Mouse (Mus musculus): Measurements from ENCODE around the gene Gm17087. TPM values are rescaled to one million over a fixed set of nuclear protein-coding genes. Genes with fewer than 3 reads are reported as not detected.

The Gm17087 gene
- not detected in 2 replicates for polyA plus RNA-seq (2015; fragmentation: Nextera tagmentation; extraction: Ambion mirVana)

GRCm38 (mm10) chr17:8566850-8567249 is at the start of gene Gm17087:
Gm17087 (minus strand) TSS chr17:8566950.
- H3K36me3 ChIP-seq (replicated peaks), result no peaks in the 10 kb centered on the region
- no peak within 1 kb of the TSS for H3K4me3 ChIP-seq
- 88% methylated on average over 6 of the region's 6 CpGs for WGBS
- no peaks in the 10 kb centered on the region for H3K9me3 ChIP-seq
- no peaks in the 10 kb centered on the region for H3K4me1 ChIP-seq
- no peaks in the 10 kb centered on the region for H3K27me3 ChIP-seq (replicated peaks)
- no peak within 1 kb of the TSS for H3K27ac ChIP-seq
- no peak within 1 kb of the TSS for H3K9ac ChIP-seq
- H3K4me2 ChIP-seq, result no peak within 1 kb of the TSS
- ATAC-seq (replicated peaks), result no peak

DNA sequence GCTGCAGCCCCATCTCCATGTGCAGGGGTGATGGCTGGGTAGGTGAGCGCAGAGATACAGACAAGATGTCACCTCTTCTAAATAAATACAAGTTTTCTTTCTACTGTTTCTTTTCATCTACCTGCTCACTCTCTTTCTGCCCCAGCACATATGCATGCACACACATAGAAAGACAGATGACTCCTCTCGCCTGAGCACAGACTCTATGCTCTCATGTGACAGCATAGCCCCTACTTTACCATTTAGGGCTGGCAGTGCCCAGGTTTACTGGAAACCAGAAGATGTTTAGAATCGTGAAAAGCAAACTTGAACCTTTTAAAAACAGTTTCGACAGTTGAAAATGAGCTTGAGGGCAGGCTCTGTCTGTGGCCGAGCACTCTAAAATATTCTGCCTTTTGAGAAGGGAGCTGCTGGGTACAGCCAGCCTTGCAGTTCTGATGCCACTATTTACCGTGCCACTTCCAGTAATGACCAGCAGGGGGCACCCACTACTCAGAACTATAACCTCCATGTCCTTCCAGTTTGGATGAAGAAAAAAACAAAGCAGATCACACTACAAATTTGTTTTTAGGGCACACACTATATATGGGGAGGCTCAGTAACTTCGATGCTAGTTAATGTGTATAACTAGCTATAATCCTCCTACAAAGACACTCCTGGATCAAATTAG is 47.3 kb upstream of the Gm17087 start:
- no peaks in the 10 kb centered on the region for H3K36me3 ChIP-seq (replicated peaks)
- no peak overlapping the region for H3K27ac ChIP-seq
- peak; percentile 62; the same call in 1 of the 2 replicates for ATAC-seq (replicated peaks)
- no peaks in the 10 kb centered on the region for H3K27me3 ChIP-seq (replicated peaks)
- H3K4me1 ChIP-seq, result no peaks in the 10 kb centered on the region
- WGBS, result 34% methylated on average over 7 of the region's 7 CpGs
- H3K9me3 ChIP-seq, result no peaks in the 10 kb centered on the region
- H3K4me2 ChIP-seq, result no peak overlapping the region
- no peak overlapping the region for H3K9ac ChIP-seq
- H3K4me3 ChIP-seq, result no peak overlapping the region

- Histone ChIP-seq H3K36me3 (replicated peaks) (no peaks in the 10 kb centered on the region), H3K9me3 (no peaks in the 10 kb centered on the region), H3K4me3 (no peak overlapping the region), H3K4me1 (no peaks in the 10 kb centered on the region), H3K9ac (no peak overlapping the region), H3K4me2 (no peak overlapping the region), H3K27me3 (replicated peaks) (no peaks in the 10 kb centered on the region), H3K27ac (no peak overlapping the region)
- 88% methylated on average over 4 of the region's 4 CpGs for WGBS
- ATAC-seq (replicated peaks), result no peak
Observed at GRCm38 (mm10) chr17:8611916-8612315, 45.2 kb upstream of the Gm17087 start.

GRCm38 (mm10) chr17:8606695-8607094 is 39.9 kb upstream of the Gm17087 start:
- H3K27me3 ChIP-seq (replicated peaks), result no peaks in the 10 kb centered on the region
- no peaks in the 10 kb centered on the region for H3K9me3 ChIP-seq
- no peak overlapping the region for H3K4me2 ChIP-seq
- ATAC-seq (replicated peaks), result no peak
- WGBS, result 74% methylated on average over 3 of the region's 3 CpGs
- no peak overlapping the region for H3K27ac ChIP-seq
- no peak overlapping the region for H3K9ac ChIP-seq
- H3K4me3 ChIP-seq, result no peak overlapping the region
- no peaks in the 10 kb centered on the region for H3K4me1 ChIP-seq
- no peaks in the 10 kb centered on the region for H3K36me3 ChIP-seq (replicated peaks)

DNA sequence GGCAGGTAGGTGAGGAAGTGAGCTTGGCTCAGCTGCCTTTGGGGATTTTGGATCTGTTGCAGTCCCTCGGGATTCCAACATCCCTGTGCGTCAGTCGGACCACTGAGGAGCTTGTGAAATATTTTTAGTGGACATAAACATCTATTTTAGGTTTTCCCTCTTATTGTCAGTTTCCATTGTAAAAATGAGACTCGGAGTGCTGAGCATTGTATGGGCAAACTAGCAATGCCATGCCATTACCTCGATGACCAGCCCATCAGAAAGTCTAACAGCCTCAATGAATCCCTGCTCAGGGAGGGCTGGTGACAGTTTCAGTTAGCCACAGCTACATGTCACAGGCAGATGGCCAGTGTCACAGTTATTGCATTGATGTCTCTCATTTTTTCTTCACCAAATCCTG is 39.2 kb upstream of the Gm17087 start:
- 85% methylated on average over 5 of the region's 5 CpGs for WGBS
- Histone ChIP-seq H3K4me2 (no peak overlapping the region), H3K27me3 (replicated peaks) (no peaks in the 10 kb centered on the region), H3K4me1 (no peaks in the 10 kb centered on the region), H3K4me3 (no peak overlapping the region), H3K27ac (no peak overlapping the region), H3K9me3 (no peaks in the 10 kb centered on the region), H3K36me3 (replicated peaks) (no peaks in the 10 kb centered on the region), H3K9ac (no peak overlapping the region)
- ATAC-seq (replicated peaks), result no peak

GRCm38 (mm10) chr17:8602976-8603375 is 36.2 kb upstream of the Gm17087 start:
- Histone ChIP-seq H3K27me3 (replicated peaks) (no peaks in the 10 kb centered on the region), H3K4me1 (no peaks in the 10 kb centered on the region), H3K9me3 (no peaks in the 10 kb centered on the region), H3K4me3 (no peak overlapping the region), H3K9ac (no peak overlapping the region), H3K36me3 (replicated peaks) (no peaks in the 10 kb centered on the region), H3K27ac (no peak overlapping the region), H3K4me2 (no peak overlapping the region)
- WGBS, result 94% methylated on average over 3 of the region's 3 CpGs
- ATAC-seq (replicated peaks), result no peak

GRCm38 (mm10) chr17:8597790-8598189 is 31.0 kb upstream of the Gm17087 start:
- H3K27ac ChIP-seq, result no peak overlapping the region
- ATAC-seq (replicated peaks), result peak; percentile 65
- WGBS, result 11% methylated on average over 7 of the region's 7 CpGs
- no peak overlapping the region for H3K4me3 ChIP-seq
- 0 out of 2 replicates have a peak, but pooled peaks cover 2% of the 10 kb centered on the region for H3K4me1 ChIP-seq
- H3K9me3 ChIP-seq, result no peaks in the 10 kb centered on the region
- H3K4me2 ChIP-seq, result no peak overlapping the region
- no peak overlapping the region for H3K9ac ChIP-seq
- no peaks in the 10 kb centered on the region for H3K36me3 ChIP-seq (replicated peaks)
- H3K27me3 ChIP-seq (replicated peaks), result no peaks in the 10 kb centered on the region

- H3K4me3 ChIP-seq, result peak overlapping the region; percentile 21; the same call in 1 of the 2 replicates
- H3K4me2 ChIP-seq, result peak overlapping the region; percentile 49
- 15% methylated on average over 22 of the region's 22 CpGs for WGBS
- H3K27ac ChIP-seq, result no peak overlapping the region
- 0 out of 2 replicates have a peak, but pooled peaks cover 2% of the 10 kb centered on the region for H3K4me1 ChIP-seq
- no peaks in the 10 kb centered on the region for H3K9me3 ChIP-seq
- no peak overlapping the region for H3K9ac ChIP-seq
- no peaks in the 10 kb centered on the region for H3K36me3 ChIP-seq (replicated peaks)
- peak; percentile 65 for ATAC-seq (replicated peaks)
- H3K27me3 ChIP-seq (replicated peaks), result no peaks in the 10 kb centered on the region
Observed at GRCm38 (mm10) chr17:8592427-8593277, 25.9 kb upstream of the Gm17087 start.

GRCm38 (mm10) chr17:8581579-8581978 is 14.8 kb upstream of the Gm17087 start:
- H3K27me3 ChIP-seq (replicated peaks), result no peaks in the 10 kb centered on the region
- no peak overlapping the region for H3K4me2 ChIP-seq
- ATAC-seq (replicated peaks), result no peak
- H3K36me3 ChIP-seq (replicated peaks), result no peaks in the 10 kb centered on the region
- H3K9ac ChIP-seq, result no peak overlapping the region
- peaks cover 5% of the 10 kb centered on the region; the same call in 1 of the 2 replicates for H3K4me1 ChIP-seq
- WGBS, result 63% methylated on average over 8 of the region's 8 CpGs
- no peak overlapping the region for H3K4me3 ChIP-seq
- H3K9me3 ChIP-seq, result no peaks in the 10 kb centered on the region
- no peak overlapping the region for H3K27ac ChIP-seq

GRCm38 (mm10) chr17:8580360-8580759 is 13.6 kb upstream of the Gm17087 start:
- Histone ChIP-seq H3K9me3 (no peaks in the 10 kb centered on the region), H3K36me3 (replicated peaks) (no peaks in the 10 kb centered on the region), H3K9ac (no peak overlapping the region), H3K27ac (no peak overlapping the region), H3K27me3 (replicated peaks) (no peaks in the 10 kb centered on the region), H3K4me2 (no peak overlapping the region), H3K4me3 (no peak overlapping the region), H3K4me1 (peaks cover 5% of the 10 kb centered on the region; the same call in 1 of the 2 replicates)
- 70% methylated on average over 3 of the region's 3 CpGs for WGBS
- no peak for ATAC-seq (replicated peaks)

DNA sequence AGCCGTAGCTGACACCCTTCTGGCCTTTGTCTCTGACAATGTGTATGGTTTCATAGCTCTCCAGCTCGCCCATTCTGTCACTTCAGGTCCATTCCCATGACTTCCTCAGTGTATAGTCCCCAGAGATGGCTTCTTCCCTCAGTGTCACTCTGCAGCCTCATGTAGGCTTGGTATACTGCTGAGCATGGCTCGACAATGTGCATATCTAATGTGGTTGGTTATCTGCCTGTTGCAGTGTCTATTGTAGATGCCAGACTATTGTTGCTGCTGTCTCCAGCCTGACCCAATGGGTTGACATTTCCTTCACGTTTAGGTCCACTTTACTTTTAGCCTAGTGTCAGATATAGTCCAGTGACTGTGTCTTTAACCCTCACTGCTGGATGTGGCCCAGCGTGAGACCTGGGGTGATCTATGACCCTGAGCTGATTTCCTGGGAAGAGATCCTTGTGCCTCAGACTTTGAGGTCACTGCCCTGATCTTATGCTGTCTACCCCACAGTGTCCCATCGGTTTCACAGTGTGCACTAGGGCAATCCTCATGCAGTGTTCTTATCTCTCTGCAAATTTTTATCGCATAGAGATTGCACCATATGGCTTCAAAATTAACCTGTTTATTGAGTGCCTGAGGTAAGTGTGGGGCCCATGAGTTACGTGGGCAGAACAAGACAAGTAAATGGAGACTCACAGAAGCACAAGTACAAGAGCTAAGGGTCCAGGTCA is 7.0 kb upstream of the Gm17087 start:
- 77% methylated on average over 8 of the region's 8 CpGs for WGBS
- H3K4me3 ChIP-seq, result no peak overlapping the region
- no peak overlapping the region for H3K4me2 ChIP-seq
- H3K4me1 ChIP-seq, result no peaks in the 10 kb centered on the region
- no peaks in the 10 kb centered on the region for H3K36me3 ChIP-seq (replicated peaks)
- no peaks in the 10 kb centered on the region for H3K9me3 ChIP-seq
- no peak for ATAC-seq (replicated peaks)
- no peak overlapping the region for H3K27ac ChIP-seq
- H3K9ac ChIP-seq, result no peak overlapping the region
- no peaks in the 10 kb centered on the region for H3K27me3 ChIP-seq (replicated peaks)

DNA sequence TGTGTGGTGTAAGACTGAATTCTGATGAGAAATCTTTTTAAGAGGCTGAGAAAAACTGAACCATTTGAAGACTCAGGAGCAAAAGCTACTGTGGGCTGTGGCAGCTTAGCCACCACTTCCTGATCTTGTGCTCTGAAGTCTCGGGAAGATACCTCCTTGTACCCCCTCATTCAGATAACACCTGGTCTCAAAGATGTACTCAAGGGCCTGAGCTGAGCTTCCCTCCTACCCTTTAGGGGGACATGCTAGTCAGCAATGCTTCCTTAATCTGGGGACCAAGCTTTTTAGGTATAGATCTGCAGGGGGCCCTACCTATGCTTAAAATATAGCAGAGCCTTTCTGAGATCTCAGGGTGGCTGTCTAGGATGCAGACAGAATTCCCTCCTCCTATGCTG is 3.9 kb downstream of the Gm17087 start:
- WGBS, result 82% methylated on average over 1 of the region's 1 CpGs

More for the DNA sequence above, 3.9 kb downstream of the Gm17087 start:
- H3K4me3 ChIP-seq, result no peak overlapping the region
- no peaks in the 10 kb centered on the region for H3K9me3 ChIP-seq
- no peaks in the 10 kb centered on the region for H3K27me3 ChIP-seq (replicated peaks)
- no peak overlapping the region for H3K4me2 ChIP-seq
- ATAC-seq (replicated peaks), result no peak
- no peak overlapping the region for H3K27ac ChIP-seq
- no peaks in the 10 kb centered on the region for H3K36me3 ChIP-seq (replicated peaks)
- no peaks in the 10 kb centered on the region for H3K4me1 ChIP-seq
- no peak overlapping the region for H3K9ac ChIP-seq

All from midbrain, embryonic 15.5 days (tissue).